Mouse (Mus musculus): ENCODE data around the gene Gale. TPM values are rescaled to one million over a fixed set of nuclear protein-coding genes. Genes with fewer than 3 reads are reported as not detected.

Gene Gale
- polyA plus RNA-seq, 1 experiment from 2014 or later: 82.5 TPM

DNA sequence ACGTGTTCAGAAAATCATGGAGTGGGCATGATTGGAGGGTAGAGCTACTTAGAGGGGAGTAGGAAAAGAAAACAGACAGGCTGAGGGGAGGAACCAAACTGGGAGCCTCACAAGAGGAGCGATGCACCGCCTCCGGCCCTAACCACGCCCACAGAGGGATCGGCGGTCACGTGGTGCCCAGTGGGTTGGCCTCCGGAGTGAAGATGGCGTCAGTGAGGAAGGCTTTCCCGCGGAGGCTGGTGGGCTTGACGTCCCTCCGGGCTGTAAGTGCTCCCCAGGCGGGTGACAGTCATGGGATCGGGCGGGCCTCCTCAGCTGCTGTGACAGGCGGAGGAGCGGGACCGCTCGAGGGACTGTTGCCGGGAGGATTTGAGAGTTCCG, 17.3 kb upstream of the Gale start, which contains the start of gene Hmgcl:
Hmgcl (plus strand) TSS at position 171 of the 381 bp plus-strand sequence.
- ATAC-seq: peak; percentile 96
- H3K9ac ChIP-seq: peak within 1 kb of the TSS; percentile 88
- H3K4me2 ChIP-seq (replicated peaks): peak within 1 kb of the TSS; percentile 77
- no peaks in the 10 kb centered on the region for H3K9me3 ChIP-seq
- H3K27ac ChIP-seq: peak within 1 kb of the TSS; percentile 76
- H3K4me3 ChIP-seq (replicated peaks): peak within 1 kb of the TSS; percentile 88
- WGBS: 0% methylated on average over 23 of the region's 23 CpGs
- peaks cover 7% of the 10 kb centered on the region for H3K4me1 ChIP-seq (replicated peaks)
- peaks cover under 1% of the 10 kb centered on the region for H3K36me3 ChIP-seq
- no peaks in the 10 kb centered on the region for H3K27me3 ChIP-seq (replicated peaks)

DNA sequence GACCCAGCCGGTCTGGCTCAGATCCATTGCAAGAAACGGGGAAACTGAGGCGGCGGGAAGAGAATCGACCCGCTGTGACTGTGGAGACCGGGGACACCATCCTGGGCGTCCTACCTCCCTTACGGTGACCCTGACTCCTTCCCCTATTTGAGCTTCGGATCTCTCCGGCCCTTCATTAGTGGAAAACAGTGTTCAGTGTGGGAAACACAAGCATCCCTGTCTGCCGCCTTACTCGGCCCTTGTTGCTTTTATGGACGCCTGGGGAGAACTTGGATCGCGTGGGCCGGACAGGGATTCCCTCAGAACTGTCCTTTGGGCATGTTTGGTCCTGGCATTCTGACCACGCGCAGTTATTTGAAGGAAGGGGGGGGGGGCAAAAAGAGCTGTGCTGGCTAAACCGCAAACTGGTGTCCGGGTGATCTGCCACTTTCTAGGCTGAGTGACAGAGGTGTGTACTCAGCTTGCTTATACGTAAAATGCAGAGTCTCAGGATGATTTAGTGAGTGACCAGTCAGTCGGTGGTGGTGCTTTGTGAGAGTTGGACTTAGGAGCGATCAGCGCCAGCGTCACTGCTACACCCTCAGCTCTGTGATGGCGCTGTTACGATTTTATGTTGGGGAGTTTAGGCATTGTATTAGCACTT, 16.7 kb upstream of the Gale start:
- Histone ChIP-seq H3K36me3 (peaks cover 5% of the 10 kb centered on the region), H3K9ac (peak overlapping the region; percentile 88), H3K27me3 (replicated peaks) (no peaks in the 10 kb centered on the region), H3K9me3 (no peaks in the 10 kb centered on the region), H3K27ac (peak overlapping the region; percentile 76), H3K4me3 (replicated peaks) (peak overlapping the region; percentile 88), H3K4me2 (replicated peaks) (peak overlapping the region; percentile 77), H3K4me1 (replicated peaks) (peaks cover 7% of the 10 kb centered on the region)
- peak; percentile 47 for ATAC-seq
- WGBS: 1% methylated on average over 28 of the region's 28 CpGs

DNA sequence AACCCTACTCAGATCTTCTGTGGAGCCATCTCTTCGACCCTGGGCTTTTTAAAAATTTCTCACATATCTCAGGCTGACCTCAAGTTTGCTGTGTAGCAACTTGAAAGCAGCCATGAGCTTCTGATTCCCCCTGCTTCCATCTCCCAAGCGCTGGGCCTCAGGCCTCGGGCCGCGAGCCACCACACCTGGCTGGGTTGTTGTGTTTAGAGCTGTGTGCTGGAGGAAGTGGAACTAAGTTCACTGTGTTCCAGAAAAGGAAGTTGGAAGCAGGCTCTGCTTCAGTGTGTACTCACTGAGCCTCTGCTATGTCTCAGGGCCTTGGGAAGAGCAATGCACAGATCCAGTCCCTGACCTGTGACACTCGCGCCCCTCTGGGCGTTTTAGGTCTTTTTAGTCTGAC, 15.4 kb upstream of the Gale start:
- peaks cover 7% of the 10 kb centered on the region for H3K4me1 ChIP-seq (replicated peaks)
- no peaks in the 10 kb centered on the region for H3K9me3 ChIP-seq
- H3K27me3 ChIP-seq (replicated peaks): no peaks in the 10 kb centered on the region
- H3K36me3 ChIP-seq: peaks cover 12% of the 10 kb centered on the region
- peak overlapping the region; percentile 7; the same call in 1 of the 2 replicates for H3K27ac ChIP-seq
- no peak for ATAC-seq
- peak overlapping the region; percentile 77 for H3K4me2 ChIP-seq (replicated peaks)
- H3K9ac ChIP-seq: no peak overlapping the region
- 85% methylated on average over 8 of the region's 8 CpGs for WGBS
- H3K4me3 ChIP-seq (replicated peaks): no peak overlapping the region

GRCm38 (mm10) chr4:135949475-135949874, 14.1 kb upstream of the Gale start:
- no peak for ATAC-seq
- Histone ChIP-seq H3K27ac (no peak overlapping the region), H3K27me3 (replicated peaks) (no peaks in the 10 kb centered on the region), H3K9ac (no peak overlapping the region), H3K36me3 (peaks cover 12% of the 10 kb centered on the region), H3K4me2 (replicated peaks) (no peak overlapping the region), H3K4me1 (replicated peaks) (peaks cover 7% of the 10 kb centered on the region), H3K4me3 (replicated peaks) (no peak overlapping the region), H3K9me3 (no peaks in the 10 kb centered on the region)
- 80% methylated on average over 10 of the region's 10 CpGs for WGBS

DNA sequence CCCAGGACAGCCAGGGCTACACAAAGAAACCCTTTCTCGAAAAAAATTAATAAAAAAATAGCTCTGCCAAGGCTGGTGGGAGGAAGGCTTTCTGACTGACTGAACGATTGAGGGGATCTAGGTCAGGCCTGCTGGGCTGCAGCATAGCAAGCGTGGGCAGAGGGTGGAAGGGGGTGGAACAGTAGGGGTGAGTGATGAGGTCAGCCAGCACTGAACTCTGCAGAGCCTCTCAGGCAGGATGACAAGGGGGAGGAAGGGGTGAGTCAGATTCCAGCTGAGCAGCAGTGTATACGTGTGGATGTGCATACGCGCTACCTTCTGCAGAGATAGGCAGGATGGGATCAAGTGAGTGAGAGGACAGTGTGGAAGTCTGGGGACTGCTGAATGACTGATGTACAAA, 13.6 kb upstream of the Gale start:
- no peak overlapping the region for H3K9ac ChIP-seq
- no peak overlapping the region for H3K4me2 ChIP-seq (replicated peaks)
- H3K27ac ChIP-seq: no peak overlapping the region
- peaks cover 15% of the 10 kb centered on the region for H3K36me3 ChIP-seq
- no peaks in the 10 kb centered on the region for H3K27me3 ChIP-seq (replicated peaks)
- 56% methylated on average over 6 of the region's 6 CpGs for WGBS
- ATAC-seq: no peak
- peaks cover 7% of the 10 kb centered on the region for H3K4me1 ChIP-seq (replicated peaks)
- H3K4me3 ChIP-seq (replicated peaks): no peak overlapping the region
- no peaks in the 10 kb centered on the region for H3K9me3 ChIP-seq

DNA sequence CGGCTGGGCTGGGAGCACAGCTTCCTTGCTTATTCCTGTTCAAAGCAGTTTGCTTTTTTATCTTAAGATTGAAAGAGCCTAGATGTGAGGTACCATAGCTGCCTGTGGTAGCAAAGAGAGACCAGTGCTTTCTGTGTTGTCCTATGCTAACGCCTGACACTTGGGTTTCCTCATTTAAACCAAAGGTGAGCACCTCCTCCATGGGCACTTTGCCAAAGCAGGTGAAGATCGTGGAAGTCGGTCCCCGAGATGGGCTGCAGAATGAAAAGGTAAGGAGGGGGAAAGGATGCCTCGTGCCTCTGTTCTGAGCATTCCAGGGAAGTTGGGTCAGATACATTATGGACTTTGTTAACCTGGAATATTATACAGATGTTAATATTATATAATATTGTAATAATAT, 13.2 kb upstream of the Gale start:
- 74% methylated on average over 6 of the region's 6 CpGs for WGBS
- no peak overlapping the region for H3K4me3 ChIP-seq (replicated peaks)
- H3K36me3 ChIP-seq: peaks cover 16% of the 10 kb centered on the region
- H3K4me1 ChIP-seq (replicated peaks): peaks cover 7% of the 10 kb centered on the region
- H3K9ac ChIP-seq: no peak overlapping the region
- ATAC-seq: no peak
- H3K9me3 ChIP-seq: no peaks in the 10 kb centered on the region
- H3K27me3 ChIP-seq (replicated peaks): no peaks in the 10 kb centered on the region
- no peak overlapping the region for H3K4me2 ChIP-seq (replicated peaks)
- H3K27ac ChIP-seq: no peak overlapping the region

GRCm38 (mm10) chr4:135951505-135951904, 12.0 kb upstream of the Gale start:
- no peak overlapping the region for H3K4me2 ChIP-seq (replicated peaks)
- H3K4me3 ChIP-seq (replicated peaks): no peak overlapping the region
- ATAC-seq: no peak
- no peaks in the 10 kb centered on the region for H3K9me3 ChIP-seq
- H3K36me3 ChIP-seq: peaks cover 18% of the 10 kb centered on the region
- no peak overlapping the region for H3K9ac ChIP-seq
- 95% methylated on average over 3 of the region's 3 CpGs for WGBS
- H3K27me3 ChIP-seq (replicated peaks): no peaks in the 10 kb centered on the region
- peaks cover 2% of the 10 kb centered on the region; the same call in 1 of the 2 replicates for H3K4me1 ChIP-seq (replicated peaks)
- no peak overlapping the region for H3K27ac ChIP-seq

- no peak overlapping the region for H3K9ac ChIP-seq
- no peak overlapping the region for H3K4me2 ChIP-seq (replicated peaks)
- H3K27ac ChIP-seq: no peak overlapping the region
- no peaks in the 10 kb centered on the region; the same call in 1 of the 2 replicates for H3K4me1 ChIP-seq (replicated peaks)
- no peaks in the 10 kb centered on the region for H3K9me3 ChIP-seq
- 68% methylated on average over 3 of the region's 3 CpGs for WGBS
- peaks cover 21% of the 10 kb centered on the region for H3K36me3 ChIP-seq
- 0 out of 2 replicates have a peak, but pooled peaks have one; percentile 11 for ATAC-seq
- H3K27me3 ChIP-seq (replicated peaks): no peaks in the 10 kb centered on the region
- H3K4me3 ChIP-seq (replicated peaks): no peak overlapping the region
Observed at GRCm38 (mm10) chr4:135953179-135953578, 10.3 kb upstream of the Gale start.

DNA sequence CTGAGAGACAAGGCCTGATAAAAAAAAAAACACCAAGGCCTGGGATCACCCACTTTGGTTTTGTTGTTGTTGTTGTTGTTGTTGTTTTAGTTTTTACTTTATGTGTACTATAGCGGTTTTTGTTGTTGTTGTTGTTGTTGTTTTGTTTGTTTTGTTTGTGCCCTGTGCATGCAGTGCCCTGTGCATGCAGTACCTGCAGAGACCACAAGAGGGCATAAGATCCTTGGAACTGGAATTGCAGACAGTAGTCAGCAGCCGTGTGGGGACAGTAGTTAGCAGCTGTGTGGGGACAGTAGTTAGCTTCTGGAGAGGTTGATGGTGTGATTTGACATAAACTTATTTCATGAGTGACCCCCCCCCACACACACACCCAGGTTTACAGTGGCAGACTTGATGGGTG, 9.3 kb upstream of the Gale start:
- Histone ChIP-seq H3K9ac (no peak overlapping the region), H3K4me1 (replicated peaks) (0 out of 2 replicates have a peak, but pooled peaks cover 4% of the 10 kb centered on the region), H3K4me3 (replicated peaks) (no peak overlapping the region), H3K27ac (no peak overlapping the region), H3K9me3 (no peaks in the 10 kb centered on the region), H3K36me3 (peaks cover 24% of the 10 kb centered on the region), H3K27me3 (replicated peaks) (no peaks in the 10 kb centered on the region), H3K4me2 (replicated peaks) (no peak overlapping the region)
- peak; percentile 42; the same call in 1 of the 2 replicates for ATAC-seq
- 20% methylated on average over 2 of the region's 2 CpGs for WGBS

DNA sequence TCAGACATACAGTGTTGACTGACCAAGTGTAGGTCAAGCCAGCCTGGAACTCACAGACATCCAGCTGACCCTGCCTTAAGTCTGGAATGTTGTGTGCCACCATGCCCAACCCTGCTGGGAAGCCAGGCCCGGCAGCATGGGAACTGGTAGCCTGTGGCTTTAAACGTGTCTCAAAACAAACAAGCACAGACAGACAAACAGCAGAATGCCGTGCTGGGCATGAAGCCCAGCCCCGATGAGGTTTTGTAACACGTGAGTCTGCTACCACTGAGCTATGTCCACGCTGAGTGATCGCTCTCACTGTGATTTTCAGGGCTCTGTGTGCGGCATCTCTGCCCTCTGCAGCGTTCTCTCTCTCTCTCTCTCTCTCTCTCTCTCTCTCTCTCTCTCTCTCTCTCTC, 7.6 kb upstream of the Gale start:
- WGBS: 85% methylated on average over 9 of the region's 9 CpGs
- H3K9me3 ChIP-seq: no peaks in the 10 kb centered on the region

GRCm38 (mm10) chr4:135958354-135958753, 5.2 kb upstream of the Gale start:
- 40% methylated on average over 8 of the region's 8 CpGs for WGBS
- Histone ChIP-seq H3K9me3 (no peaks in the 10 kb centered on the region), H3K9ac (peak overlapping the region; percentile 23; the same call in 1 of the 2 replicates), H3K4me3 (replicated peaks) (peak overlapping the region; percentile 17; the same call in 1 of the 2 replicates), H3K4me1 (replicated peaks) (peaks cover 8% of the 10 kb centered on the region; the same call in 1 of the 2 replicates), H3K27ac (peak overlapping the region; percentile 76), H3K36me3 (peaks cover 18% of the 10 kb centered on the region), H3K27me3 (replicated peaks) (no peaks in the 10 kb centered on the region), H3K4me2 (replicated peaks) (peak overlapping the region; percentile 47)
- ATAC-seq: peak; percentile 76

More for the DNA sequence above, 7.6 kb upstream of the Gale start:
- H3K27me3 ChIP-seq (replicated peaks): no peaks in the 10 kb centered on the region
- peaks cover 27% of the 10 kb centered on the region for H3K36me3 ChIP-seq
- H3K4me1 ChIP-seq (replicated peaks): 0 out of 2 replicates have a peak, but pooled peaks cover 4% of the 10 kb centered on the region
- no peak for ATAC-seq
- H3K27ac ChIP-seq: no peak overlapping the region
- H3K4me3 ChIP-seq (replicated peaks): no peak overlapping the region
- H3K9ac ChIP-seq: no peak overlapping the region
- H3K4me2 ChIP-seq (replicated peaks): no peak overlapping the region

- Histone ChIP-seq H3K9ac (no peak overlapping the region), H3K27ac (no peak overlapping the region), H3K4me3 (replicated peaks) (no peak overlapping the region), H3K9me3 (no peaks in the 10 kb centered on the region), H3K36me3 (peaks cover 16% of the 10 kb centered on the region), H3K27me3 (replicated peaks) (no peaks in the 10 kb centered on the region), H3K4me2 (replicated peaks) (no peak overlapping the region), H3K4me1 (replicated peaks) (peaks cover 20% of the 10 kb centered on the region)
- no peak for ATAC-seq
- WGBS: 29% methylated on average over 5 of the region's 5 CpGs
Observed at GRCm38 (mm10) chr4:135960717-135961116, 2.8 kb upstream of the Gale start.

DNA sequence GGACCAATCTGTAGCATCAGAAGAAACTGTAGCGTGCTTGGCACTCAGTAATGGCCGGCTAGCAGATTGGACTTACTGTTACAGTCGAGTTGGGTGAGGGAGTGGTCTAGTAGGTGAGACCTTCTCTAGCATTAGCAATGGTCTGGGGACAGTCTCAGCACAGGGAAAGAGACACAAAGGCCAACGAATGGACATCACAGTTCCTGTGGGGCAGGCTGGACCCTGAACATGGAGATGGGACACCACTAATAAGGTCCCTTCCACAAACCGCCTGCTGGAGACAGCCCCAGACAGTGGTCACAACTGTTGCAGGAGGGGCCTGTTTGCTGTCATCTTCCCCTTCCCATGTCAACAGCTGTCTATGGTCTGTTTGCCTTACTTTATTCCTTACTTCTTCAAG, 1.8 kb upstream of the Gale start:
- no peak for ATAC-seq
- no peaks in the 10 kb centered on the region for H3K9me3 ChIP-seq
- no peak overlapping the region for H3K4me2 ChIP-seq (replicated peaks)
- peaks cover 17% of the 10 kb centered on the region for H3K36me3 ChIP-seq
- no peak overlapping the region for H3K4me3 ChIP-seq (replicated peaks)
- H3K9ac ChIP-seq: no peak overlapping the region
- H3K27me3 ChIP-seq (replicated peaks): no peaks in the 10 kb centered on the region
- WGBS: 87% methylated on average over 5 of the region's 5 CpGs
- H3K27ac ChIP-seq: no peak overlapping the region
- peaks cover 20% of the 10 kb centered on the region for H3K4me1 ChIP-seq (replicated peaks)
